Mouse (Mus musculus): ENCODE measurements around the gene Ltb. TPM values are rescaled to one million over a fixed set of nuclear protein-coding genes. Genes with fewer than 3 reads are reported as not detected.

Gene Ltb
- total RNA-seq (2014; fragmentation: Nextera tagmentation) (not detected in 2 replicates), total RNA-seq (2017) (0.99 and 1.2 TPM in 2 replicates), polyA plus RNA-seq (2012) (0.45 and 0.78 TPM in 2 replicates)

- no peaks in the 10 kb centered on the region; the same call in 1 of the 2 replicates for H3K9me3 ChIP-seq (replicated peaks)
- ATAC-seq (ENCODE audit: extremely low read depth, insufficient number of reproducible peaks, low FRiP score, poor library complexity, severe bottlenecking) = no peak
- H3K36me3 ChIP-seq (replicated peaks) = no peaks in the 10 kb centered on the region
- peaks cover 35% of the 10 kb centered on the region for H3K27me3 ChIP-seq (ENCODE audit: insufficient read depth, low read length)
- TF ChIP-seq POLR2AphosphoS5 (IDR thresholded peaks at IDR 0.05; ENCODE audit: insufficient replicate concordance, low read depth, low read length) (no peak), TAL1 (conservative IDR thresholded peaks at IDR 0.05; ENCODE audit: low read depth, low read length) (no peak), GATA2 (IDR thresholded peaks at IDR 0.05; ENCODE audit: borderline replicate concordance, low read depth, low read length) (no peak), GATA1 (IDR thresholded peaks at IDR 0.05; ENCODE audit: borderline replicate concordance, low read length) (no peak), CTCF (IDR thresholded peaks at IDR 0.05; ENCODE audit: low read depth, low read length) (no peak)
- peaks cover 59% of the 10 kb centered on the region for H3K4me1 ChIP-seq (ENCODE audit: insufficient read depth, low read depth, low read length)
- no peak within 1 kb of the TSS for H3K4me3 ChIP-seq (ENCODE audit: low read depth, low read length)
- no peak for DNase-seq (ENCODE audit: low spot score)
Observed at GRCm38 (mm10) chr17:35193881-35194843, at the start of gene Ltb. TSS of gene Ltb (plus strand) at chr17:35194439.

- no peak for DNase-seq (ENCODE audit: low spot score)
- peaks cover 99% of the 10 kb centered on the region for H3K36me3 ChIP-seq (replicated peaks)
- peaks cover 18% of the 10 kb centered on the region; the same call in 1 of the 2 replicates for H3K4me1 ChIP-seq (ENCODE audit: insufficient read depth, low read depth, low read length)
- peaks cover 3% of the 10 kb centered on the region for H3K9me3 ChIP-seq (replicated peaks)
- no peaks in the 10 kb centered on the region for H3K27me3 ChIP-seq (ENCODE audit: insufficient read depth, low read length)
- H3K4me3 ChIP-seq (ENCODE audit: low read depth, low read length) = no peak overlapping the region
- ATAC-seq (ENCODE audit: extremely low read depth, insufficient number of reproducible peaks, low FRiP score, poor library complexity, severe bottlenecking) = no peak
- TF ChIP-seq CTCF (IDR thresholded peaks at IDR 0.05; ENCODE audit: low read depth, low read length) (no peak), GATA2 (IDR thresholded peaks at IDR 0.05; ENCODE audit: borderline replicate concordance, low read depth, low read length) (no peak), POLR2AphosphoS5 (IDR thresholded peaks at IDR 0.05; ENCODE audit: insufficient replicate concordance, low read depth, low read length) (peak; percentile 89; the same call in 1 of the 2 replicates), GATA1 (IDR thresholded peaks at IDR 0.05; ENCODE audit: borderline replicate concordance, low read length) (no peak)
Observed at GRCm38 (mm10) chr17:35146139-35146538, 48.1 kb upstream of the Ltb start.

GRCm38 (mm10) chr17:35147348-35147747 lies 46.9 kb upstream of the Ltb start:
- H3K36me3 ChIP-seq (replicated peaks) = peaks cover 98% of the 10 kb centered on the region
- no peak for ATAC-seq (ENCODE audit: extremely low read depth, insufficient number of reproducible peaks, low FRiP score, poor library complexity, severe bottlenecking)
- no peaks in the 10 kb centered on the region for H3K27me3 ChIP-seq (ENCODE audit: insufficient read depth, low read length)
- H3K9me3 ChIP-seq (replicated peaks) = peaks cover 3% of the 10 kb centered on the region
- DNase-seq (ENCODE audit: low spot score) = no peak
- H3K4me1 ChIP-seq (ENCODE audit: insufficient read depth, low read depth, low read length) = peaks cover 14% of the 10 kb centered on the region; the same call in 1 of the 2 replicates
- no peak overlapping the region for H3K4me3 ChIP-seq (ENCODE audit: low read depth, low read length)
- TF ChIP-seq POLR2AphosphoS5 (IDR thresholded peaks at IDR 0.05; ENCODE audit: insufficient replicate concordance, low read depth, low read length) (no peak; the same call in 1 of the 2 replicates), TAL1 (conservative IDR thresholded peaks at IDR 0.05; ENCODE audit: low read depth, low read length) (no peak), CTCF (IDR thresholded peaks at IDR 0.05; ENCODE audit: low read depth, low read length) (no peak), GATA2 (IDR thresholded peaks at IDR 0.05; ENCODE audit: borderline replicate concordance, low read depth, low read length) (no peak)

GRCm38 (mm10) chr17:35147922-35148639 lies 46.2 kb upstream of the Ltb start:
- no peak; the same call in 1 of the 2 replicates for ATAC-seq (ENCODE audit: extremely low read depth, insufficient number of reproducible peaks, low FRiP score, poor library complexity, severe bottlenecking)
- peaks cover 98% of the 10 kb centered on the region for H3K36me3 ChIP-seq (replicated peaks)

GRCm38 (mm10) chr17:35152121-35152520 lies 42.1 kb upstream of the Ltb start:
- Histone ChIP-seq H3K36me3 (replicated peaks) (peaks cover 98% of the 10 kb centered on the region), H3K4me1 (ENCODE audit: insufficient read depth, low read depth, low read length) (peaks cover 38% of the 10 kb centered on the region), H3K9me3 (replicated peaks) (no peaks in the 10 kb centered on the region), H3K27me3 (ENCODE audit: insufficient read depth, low read length) (no peaks in the 10 kb centered on the region), H3K4me3 (ENCODE audit: low read depth, low read length) (no peak overlapping the region)
- no peak for DNase-seq (ENCODE audit: low spot score)
- no peak for TF ChIP-seq GATA1 (IDR thresholded peaks at IDR 0.05; ENCODE audit: borderline replicate concordance, low read length)
- no peak for TF ChIP-seq POLR2AphosphoS5 (IDR thresholded peaks at IDR 0.05; ENCODE audit: insufficient replicate concordance, low read depth, low read length)
- no peak for TF ChIP-seq CTCF (IDR thresholded peaks at IDR 0.05; ENCODE audit: low read depth, low read length)
- no peak for TF ChIP-seq GATA2 (IDR thresholded peaks at IDR 0.05; ENCODE audit: borderline replicate concordance, low read depth, low read length)
- TF ChIP-seq TAL1 (conservative IDR thresholded peaks at IDR 0.05; ENCODE audit: low read depth, low read length) = no peak
- no peak for ATAC-seq (ENCODE audit: extremely low read depth, insufficient number of reproducible peaks, low FRiP score, poor library complexity, severe bottlenecking)

More at GRCm38 (mm10) chr17:35147922-35148639, 46.2 kb upstream of the Ltb start:
- Histone ChIP-seq H3K4me1 (ENCODE audit: insufficient read depth, low read depth, low read length) (peaks cover 18% of the 10 kb centered on the region; the same call in 1 of the 2 replicates), H3K4me3 (ENCODE audit: low read depth, low read length) (no peak overlapping the region), H3K9me3 (replicated peaks) (peaks cover 3% of the 10 kb centered on the region), H3K27me3 (ENCODE audit: insufficient read depth, low read length) (no peaks in the 10 kb centered on the region)
- DNase-seq (ENCODE audit: low spot score) = no peak
- peak; percentile 68; the same call in 1 of the 2 replicates for TF ChIP-seq POLR2AphosphoS5 (IDR thresholded peaks at IDR 0.05; ENCODE audit: insufficient replicate concordance, low read depth, low read length)
- no peak for TF ChIP-seq GATA2 (IDR thresholded peaks at IDR 0.05; ENCODE audit: borderline replicate concordance, low read depth, low read length)
- no peak for TF ChIP-seq CTCF (IDR thresholded peaks at IDR 0.05; ENCODE audit: low read depth, low read length)
- TF ChIP-seq TAL1 (conservative IDR thresholded peaks at IDR 0.05; ENCODE audit: low read depth, low read length) = no peak
- no peak for TF ChIP-seq GATA1 (IDR thresholded peaks at IDR 0.05; ENCODE audit: borderline replicate concordance, low read length)
